Mouse (Mus musculus) neural tube, embryonic 15.5 days (tissue): ENCODE measurements around the gene Serpinb2. TPM values are rescaled to one million over a fixed set of nuclear protein-coding genes. Genes with fewer than 3 reads are reported as not detected.

Experiments used
- ATAC-seq: fragments of 200-750 bp; cut with Nextera tagmentation; 2 replicates; pipeline ENCODE4 v1.8.0; 2017; ENCODE audit warnings: mild to moderate bottlenecking, moderate TSS enrichment, moderate library complexity; ENCODE audit not compliant: low FRiP score
- H3K27ac ChIP-seq: fragments of 300-500 bp; sonication (generic); replicated peaks from 2 replicates; pipeline ENCODE4 v1.5.1; 2015; ENCODE audit warnings: mild to moderate bottlenecking, inconsistent platforms
- H3K27me3 ChIP-seq: fragments of 300-500 bp; sonication (generic); replicated peaks from 2 replicates; pipeline ENCODE4 v1.6.1; 2015; ENCODE audit warnings: inconsistent platforms
- H3K36me3 ChIP-seq: fragments of 300-500 bp; sonication (generic); 2 replicates; pipeline ENCODE4 v1.6.1; 2015; ENCODE audit warnings: inconsistent platforms
- H3K4me1 ChIP-seq: fragments of 300-500 bp; sonication (generic); 2 replicates; pipeline ENCODE4 v1.6.1; 2015; ENCODE audit warnings: inconsistent platforms
- H3K4me2 ChIP-seq: fragments of 300-500 bp; sonication (generic); 2 replicates; pipeline ENCODE4 v1.6.1; 2015; ENCODE audit warnings: inconsistent platforms, mild to moderate bottlenecking, moderate library complexity
- H3K4me3 ChIP-seq: fragments of 300-500 bp; sonication (generic); replicated peaks from 2 replicates; pipeline ENCODE4 v1.5.1; 2015; ENCODE audit warnings: mild to moderate bottlenecking, inconsistent platforms
- H3K9ac ChIP-seq: fragments of 300-500 bp; sonication (generic); replicated peaks from 2 replicates; pipeline ENCODE4 v1.6.1; 2015; ENCODE audit warnings: mild to moderate bottlenecking, inconsistent platforms
- H3K9me3 ChIP-seq: fragments of 300-500 bp; sonication (generic); replicated peaks from 2 replicates; pipeline ENCODE4 v1.6.1; 2016; ENCODE audit warnings: inconsistent platforms
- WGBS: fragments of 180-500 bp; shearing (Covaris S2); methylation state at CpG from one replicate; pipeline ENCODE4 v1.1.7; 2015; ENCODE audit warnings: mixed read lengths; 5-methylcytosine and 5-hydroxymethylcytosine counted together
- polyA plus RNA-seq: library from polyadenylated mRNA; unstranded; fragments of >200 nt; fragmentation: Nextera tagmentation; extraction: Ambion mirVana; gene quantifications from 2 replicates; pipeline ENCODE4 v1.2.1, GENCODE M21; 2015

The Serpinb2 gene
- polyA plus RNA-seq, 1 experiment from 2014 or later, result not detected

GRCm38 (mm10) chr1:107528325-107529078 lies 17.3 kb downstream of the Serpinb2 start:
- 53% methylated on average over 3 of the region's 3 CpGs for WGBS

GRCm38 (mm10) chr1:107529365-107530052 lies 18.3 kb downstream of the Serpinb2 start:
- no peak overlapping the region for H3K27ac ChIP-seq
- ATAC-seq, result no peak
- no peaks in the 10 kb centered on the region for H3K4me1 ChIP-seq
- no peaks in the 10 kb centered on the region for H3K36me3 ChIP-seq
- no peak overlapping the region for H3K4me2 ChIP-seq
- no peaks in the 10 kb centered on the region for H3K9me3 ChIP-seq
- 23% methylated on average over 5 of the region's 5 CpGs for WGBS
- H3K27me3 ChIP-seq, result no peaks in the 10 kb centered on the region
- H3K9ac ChIP-seq, result no peak overlapping the region
- H3K4me3 ChIP-seq, result no peak overlapping the region

More at GRCm38 (mm10) chr1:107528325-107529078, 17.3 kb downstream of the Serpinb2 start:
- Histone ChIP-seq H3K36me3 (no peaks in the 10 kb centered on the region), H3K4me2 (no peak overlapping the region), H3K4me1 (no peaks in the 10 kb centered on the region), H3K9me3 (no peaks in the 10 kb centered on the region), H3K9ac (no peak overlapping the region), H3K27me3 (no peaks in the 10 kb centered on the region), H3K27ac (no peak overlapping the region), H3K4me3 (no peak overlapping the region)
- no peak for ATAC-seq

- no peak overlapping the region for H3K27ac ChIP-seq
- 81% methylated on average over 3 of the region's 3 CpGs for WGBS
- H3K9me3 ChIP-seq, result no peaks in the 10 kb centered on the region
- H3K4me3 ChIP-seq, result no peak overlapping the region
- no peak overlapping the region for H3K4me2 ChIP-seq
- no peak for ATAC-seq
- no peaks in the 10 kb centered on the region for H3K27me3 ChIP-seq
- no peak overlapping the region for H3K9ac ChIP-seq
- H3K4me1 ChIP-seq, result no peaks in the 10 kb centered on the region
- no peaks in the 10 kb centered on the region for H3K36me3 ChIP-seq
These were observed 22.5 kb downstream of the Serpinb2 start for GRCm38 (mm10) chr1:107533736-107534135.

GRCm38 (mm10) chr1:107537435-107537834 lies 26.2 kb downstream of the Serpinb2 start:
- 90% methylated on average over 1 of the region's 1 CpGs for WGBS

GRCm38 (mm10) chr1:107559494-107559893 lies 48.3 kb downstream of the Serpinb2 start:
- no peak overlapping the region for H3K4me3 ChIP-seq
- H3K4me2 ChIP-seq, result no peak overlapping the region
- no peak overlapping the region for H3K27ac ChIP-seq
- no peak for ATAC-seq
- no peaks in the 10 kb centered on the region for H3K36me3 ChIP-seq
- no peaks in the 10 kb centered on the region for H3K4me1 ChIP-seq
- no peaks in the 10 kb centered on the region for H3K27me3 ChIP-seq
- H3K9me3 ChIP-seq, result no peaks in the 10 kb centered on the region
- H3K9ac ChIP-seq, result no peak overlapping the region
- WGBS, result 96% methylated on average over 3 of the region's 3 CpGs

More at GRCm38 (mm10) chr1:107537435-107537834, 26.2 kb downstream of the Serpinb2 start:
- no peak overlapping the region for H3K4me3 ChIP-seq
- no peaks in the 10 kb centered on the region for H3K36me3 ChIP-seq
- H3K4me1 ChIP-seq, result no peaks in the 10 kb centered on the region
- H3K27ac ChIP-seq, result no peak overlapping the region
- H3K27me3 ChIP-seq, result no peaks in the 10 kb centered on the region
- H3K9me3 ChIP-seq, result no peaks in the 10 kb centered on the region
- ATAC-seq, result no peak
- no peak overlapping the region for H3K4me2 ChIP-seq
- no peak overlapping the region for H3K9ac ChIP-seq

GRCm38 (mm10) chr1:107562110-107562509 lies 50.9 kb downstream of the Serpinb2 start:
- no peak overlapping the region for H3K4me3 ChIP-seq
- H3K4me1 ChIP-seq, result no peaks in the 10 kb centered on the region
- H3K9me3 ChIP-seq, result no peaks in the 10 kb centered on the region
- H3K4me2 ChIP-seq, result no peak overlapping the region
- WGBS, result 96% methylated on average over 1 of the region's 1 CpGs
- H3K9ac ChIP-seq, result no peak overlapping the region
- ATAC-seq, result no peak
- no peaks in the 10 kb centered on the region for H3K36me3 ChIP-seq
- H3K27me3 ChIP-seq, result no peaks in the 10 kb centered on the region
- H3K27ac ChIP-seq, result no peak overlapping the region

GRCm38 (mm10) chr1:107565644-107566043 lies 54.4 kb downstream of the Serpinb2 start:
- Histone ChIP-seq H3K36me3 (no peaks in the 10 kb centered on the region), H3K9me3 (no peaks in the 10 kb centered on the region), H3K9ac (no peak overlapping the region), H3K4me1 (no peaks in the 10 kb centered on the region), H3K27ac (no peak overlapping the region), H3K4me3 (no peak overlapping the region), H3K4me2 (no peak overlapping the region), H3K27me3 (no peaks in the 10 kb centered on the region)
- no peak for ATAC-seq

GRCm38 (mm10) chr1:107576094-107576493 lies 64.9 kb downstream of the Serpinb2 start:
- no peak overlapping the region for H3K4me3 ChIP-seq
- no peak overlapping the region for H3K4me2 ChIP-seq
- no peaks in the 10 kb centered on the region for H3K4me1 ChIP-seq
- ATAC-seq, result no peak
- no peaks in the 10 kb centered on the region for H3K9me3 ChIP-seq
- 84% methylated on average over 2 of the region's 2 CpGs for WGBS
- no peak overlapping the region for H3K27ac ChIP-seq
- H3K9ac ChIP-seq, result no peak overlapping the region
- no peaks in the 10 kb centered on the region for H3K36me3 ChIP-seq
- H3K27me3 ChIP-seq, result no peaks in the 10 kb centered on the region

GRCm38 (mm10) chr1:107577514-107577913 lies 66.3 kb downstream of the Serpinb2 start:
- H3K4me3 ChIP-seq, result no peak overlapping the region
- no peak for ATAC-seq
- H3K27ac ChIP-seq, result no peak overlapping the region
- no peaks in the 10 kb centered on the region for H3K9me3 ChIP-seq
- H3K4me1 ChIP-seq, result no peaks in the 10 kb centered on the region
- H3K9ac ChIP-seq, result no peak overlapping the region
- 91% methylated on average over 1 of the region's 1 CpGs for whole genome bisulfite sequencing
- no peaks in the 10 kb centered on the region for H3K27me3 ChIP-seq
- no peaks in the 10 kb centered on the region for H3K36me3 ChIP-seq
- H3K4me2 ChIP-seq, result no peak overlapping the region

- Histone ChIP-seq H3K4me3 (no peak overlapping the region), H3K4me2 (no peak overlapping the region), H3K9me3 (no peaks in the 10 kb centered on the region), H3K9ac (no peak overlapping the region), H3K27me3 (no peaks in the 10 kb centered on the region), H3K36me3 (no peaks in the 10 kb centered on the region), H3K27ac (no peak overlapping the region), H3K4me1 (no peaks in the 10 kb centered on the region)
- 84% methylated on average over 1 of the region's 1 CpGs for WGBS
- ATAC-seq, result no peak
These were observed 70.0 kb downstream of the Serpinb2 start for GRCm38 (mm10) chr1:107581220-107581619.

- no peaks in the 10 kb centered on the region for H3K9me3 ChIP-seq
- no peak for ATAC-seq
These were observed 71.7 kb downstream of the Serpinb2 start for GRCm38 (mm10) chr1:107582900-107583299.

GRCm38 (mm10) chr1:107583958-107584376 lies 72.7 kb downstream of the Serpinb2 start:
- Histone ChIP-seq H3K9ac (no peak overlapping the region), H3K27ac (no peak overlapping the region), H3K4me1 (no peaks in the 10 kb centered on the region), H3K4me2 (no peak overlapping the region), H3K36me3 (no peaks in the 10 kb centered on the region), H3K27me3 (no peaks in the 10 kb centered on the region), H3K9me3 (no peaks in the 10 kb centered on the region), H3K4me3 (no peak overlapping the region)
- 44% methylated on average over 1 of the region's 1 CpGs for WGBS
- no peak for ATAC-seq

More at GRCm38 (mm10) chr1:107582900-107583299, 71.7 kb downstream of the Serpinb2 start:
- no peak overlapping the region for H3K27ac ChIP-seq
- no peaks in the 10 kb centered on the region for H3K4me1 ChIP-seq
- no peaks in the 10 kb centered on the region for H3K36me3 ChIP-seq
- H3K4me3 ChIP-seq, result no peak overlapping the region
- no peak overlapping the region for H3K4me2 ChIP-seq
- H3K27me3 ChIP-seq, result no peaks in the 10 kb centered on the region
- H3K9ac ChIP-seq, result no peak overlapping the region
